Mouse (Mus musculus): ENCODE measurements around the gene Mfsd4a.

DNA sequence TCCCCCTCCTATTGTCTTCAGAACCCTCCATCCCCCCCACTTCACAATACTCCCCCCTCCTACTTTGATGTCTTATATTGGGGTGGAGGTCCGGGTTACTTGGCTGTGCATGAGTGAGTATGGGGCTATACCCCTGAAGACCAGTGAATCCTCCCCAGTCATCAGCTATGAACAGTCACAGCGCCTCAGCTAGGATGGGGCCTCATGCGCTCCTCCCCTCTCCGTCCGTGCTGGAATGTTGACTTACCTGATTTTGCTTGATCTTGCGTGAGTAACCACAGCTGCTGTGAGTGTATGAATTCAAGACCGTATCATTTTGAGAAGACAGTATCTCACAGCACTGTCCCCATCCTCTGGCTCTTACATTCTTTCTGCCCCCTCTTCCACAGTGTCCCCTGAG lies 48.0 kb downstream of the Mfsd4a start:
- no peak for TF ChIP-seq POLR2A (IDR thresholded peaks at IDR 0.05; ENCODE audit: borderline replicate concordance, control insufficient read depth, low read depth, low read length)
- no peak for TF ChIP-seq CTCF (IDR thresholded peaks at IDR 0.05; ENCODE audit: control insufficient read depth, insufficient read depth, low read length)
